Mouse (Mus musculus): ENCODE data around the gene Lactb.

The Lactb gene

GRCm38 (mm10) chr9:66925853-66926252, 49.4 kb downstream of the Lactb start:
- Histone ChIP-seq H3K9me3 (ENCODE audit: low read length) (no peaks in the 10 kb centered on the region), H3K4me3 (replicated peaks; ENCODE audit: low read length) (no peak overlapping the region), H3K36me3 (ENCODE audit: insufficient read depth, low read length) (no peaks in the 10 kb centered on the region), H3K27me3 (ENCODE audit: insufficient read depth, low read length) (peaks cover 3% of the 10 kb centered on the region; the same call in 1 of the 2 replicates), H3K4me1 (replicated peaks; ENCODE audit: low read depth, low read length) (no peaks in the 10 kb centered on the region)
- TF ChIP-seq POU5F1 (IDR thresholded peaks at IDR 0.05; ENCODE audit: borderline replicate concordance, low read length) (no peak), NANOG (IDR thresholded peaks at IDR 0.05; ENCODE audit: borderline replicate concordance, low read length) (no peak), CTCF (conservative IDR thresholded peaks at IDR 0.05; ENCODE audit: low read length) (no peak)

DNA sequence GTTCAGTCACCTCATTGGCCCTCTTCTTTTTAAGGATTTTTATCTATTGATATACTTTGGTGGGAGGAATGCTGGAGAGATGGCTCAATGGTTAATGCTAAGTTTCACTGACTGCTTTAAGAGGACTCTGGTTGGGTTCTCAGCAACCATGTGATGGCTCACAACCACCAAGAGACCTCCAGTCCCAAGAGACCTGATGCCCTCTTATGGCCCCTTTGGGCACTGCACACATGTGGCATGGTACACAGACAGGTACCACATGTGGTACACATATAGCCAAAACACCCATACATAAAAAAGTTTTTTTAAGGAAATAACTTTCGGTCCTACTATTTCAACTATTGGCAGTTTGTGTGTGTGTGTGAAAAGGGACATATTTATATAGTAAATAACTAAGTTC, 53.2 kb downstream of the Lactb start:
- Histone ChIP-seq H3K4me1 (replicated peaks; ENCODE audit: low read depth, low read length) (peaks cover 7% of the 10 kb centered on the region), H3K27me3 (ENCODE audit: insufficient read depth, low read length) (peaks cover 26% of the 10 kb centered on the region), H3K4me3 (replicated peaks; ENCODE audit: low read length) (no peak overlapping the region), H3K9me3 (ENCODE audit: low read length) (no peaks in the 10 kb centered on the region), H3K36me3 (ENCODE audit: insufficient read depth, low read length) (no peaks in the 10 kb centered on the region)
- no peak for TF ChIP-seq POU5F1 (IDR thresholded peaks at IDR 0.05; ENCODE audit: borderline replicate concordance, low read length)
- TF ChIP-seq CTCF (conservative IDR thresholded peaks at IDR 0.05; ENCODE audit: low read length): peak; percentile 43

DNA sequence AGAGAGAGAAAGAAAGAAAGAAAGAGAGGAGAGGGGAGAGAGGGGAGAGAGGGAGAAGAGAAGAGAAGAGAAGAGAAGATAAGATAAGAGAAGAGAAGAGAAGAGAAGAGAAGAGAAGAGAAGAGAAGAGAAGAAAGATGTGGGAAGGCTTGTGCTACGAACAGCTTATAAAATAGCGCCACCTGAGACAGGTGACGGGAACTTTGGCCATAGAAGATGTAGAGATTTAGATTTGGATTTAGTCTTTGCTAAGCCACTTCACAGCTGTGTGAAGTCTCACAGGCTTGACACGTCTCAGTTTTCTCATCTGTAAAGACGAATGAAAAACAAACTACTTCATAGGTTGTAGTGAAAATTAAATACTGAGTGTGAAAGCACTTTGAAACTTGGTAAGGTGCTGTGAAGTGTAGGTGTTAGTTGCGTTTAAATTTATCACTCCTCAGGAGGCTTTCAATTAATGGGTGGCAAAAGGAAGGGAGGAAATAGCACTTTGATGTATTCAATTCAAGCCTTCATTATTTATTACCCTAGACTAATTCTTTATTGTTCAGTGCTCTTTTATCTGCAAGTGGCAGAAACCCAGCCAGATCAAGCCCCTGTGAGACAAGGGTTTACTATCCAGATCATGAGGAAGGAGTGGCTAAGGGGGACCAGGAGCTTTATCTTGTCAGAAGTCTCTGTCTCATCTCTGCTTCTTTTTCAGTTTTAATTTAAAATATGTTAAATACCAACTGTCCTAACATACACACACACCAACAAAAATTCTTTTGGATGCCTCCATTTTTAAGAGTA, 54.6 kb downstream of the Lactb start:
- no peaks in the 10 kb centered on the region for H3K36me3 ChIP-seq (ENCODE audit: insufficient read depth, low read length)
- peaks cover 7% of the 10 kb centered on the region for H3K4me1 ChIP-seq (replicated peaks; ENCODE audit: low read depth, low read length)
- H3K4me3 ChIP-seq (replicated peaks; ENCODE audit: low read length): no peak overlapping the region
- H3K27me3 ChIP-seq (ENCODE audit: insufficient read depth, low read length): peaks cover 29% of the 10 kb centered on the region
- TF ChIP-seq CTCF (conservative IDR thresholded peaks at IDR 0.05; ENCODE audit: low read length): no peak
- TF ChIP-seq POU5F1 (IDR thresholded peaks at IDR 0.05; ENCODE audit: borderline replicate concordance, low read length): no peak
- no peak for TF ChIP-seq NANOG (IDR thresholded peaks at IDR 0.05; ENCODE audit: borderline replicate concordance, low read length)
- H3K9me3 ChIP-seq (ENCODE audit: low read length): no peaks in the 10 kb centered on the region

DNA sequence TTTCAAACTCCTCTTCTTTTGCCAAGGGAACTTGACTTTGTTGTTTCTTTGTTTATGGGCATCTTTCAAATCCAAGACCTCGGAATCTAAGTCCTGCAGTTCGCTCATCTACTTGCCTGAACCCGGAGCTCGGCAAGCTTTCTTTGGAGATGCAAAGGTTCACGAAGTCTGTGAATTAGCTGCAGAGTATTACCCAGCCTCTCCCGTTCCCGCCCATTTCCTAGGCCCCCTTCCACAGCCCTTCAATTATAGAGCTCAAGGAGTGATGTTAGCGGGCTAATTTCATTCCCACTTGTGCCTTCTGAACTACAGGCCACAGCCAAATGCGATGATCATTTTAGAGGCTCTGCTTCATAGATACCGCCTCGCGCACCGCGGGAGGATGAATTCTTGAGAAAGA, 55.3 kb downstream of the Lactb start:
- TF ChIP-seq CTCF (conservative IDR thresholded peaks at IDR 0.05; ENCODE audit: low read length) (no peak), POU5F1 (IDR thresholded peaks at IDR 0.05; ENCODE audit: borderline replicate concordance, low read length) (no peak), NANOG (IDR thresholded peaks at IDR 0.05; ENCODE audit: borderline replicate concordance, low read length) (no peak)
- H3K4me3 ChIP-seq (replicated peaks; ENCODE audit: low read length): peak overlapping the region; percentile 96
- H3K9me3 ChIP-seq (ENCODE audit: low read length): no peaks in the 10 kb centered on the region
- H3K36me3 ChIP-seq (ENCODE audit: insufficient read depth, low read length): no peaks in the 10 kb centered on the region
- peaks cover 29% of the 10 kb centered on the region for H3K27me3 ChIP-seq (ENCODE audit: insufficient read depth, low read length)
- H3K4me1 ChIP-seq (replicated peaks; ENCODE audit: low read depth, low read length): peaks cover 11% of the 10 kb centered on the region

DNA sequence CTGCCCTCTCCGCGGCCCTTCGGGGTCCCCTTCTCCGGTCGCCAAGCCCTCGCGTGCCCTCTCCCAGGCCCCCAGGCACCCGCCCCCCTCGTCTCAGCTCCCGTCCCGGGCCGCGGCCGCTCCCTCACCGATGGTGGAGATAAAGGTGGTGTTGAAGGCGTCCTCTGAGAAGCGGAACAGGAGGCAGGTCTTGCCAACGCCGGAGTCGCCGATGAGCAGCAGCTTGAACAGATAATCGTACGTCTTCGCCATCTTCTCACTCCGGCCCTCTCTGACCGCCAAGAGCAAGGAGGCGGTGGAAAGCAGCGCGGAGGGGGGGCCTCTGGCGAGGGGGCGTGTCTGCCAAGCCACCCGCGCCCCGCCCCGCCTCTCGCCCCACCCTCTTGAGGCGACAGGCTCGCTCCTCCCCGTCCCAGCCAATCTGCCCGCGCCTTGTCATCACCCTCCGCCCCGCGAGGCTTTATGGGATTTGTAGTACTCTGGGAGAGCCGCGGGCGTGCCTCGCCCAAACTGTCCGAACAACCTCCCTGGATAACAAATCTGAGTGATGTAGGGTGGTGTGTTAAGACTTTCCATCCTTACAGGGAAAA, 55.8 kb downstream of the Lactb start, which contains the start of gene Rab8b:
TSS of gene Rab8b (minus strand) at position 306 of the 590 bp plus-strand sequence.
- H3K4me3 ChIP-seq (replicated peaks; ENCODE audit: low read length): peak within 1 kb of the TSS; percentile 96
- H3K4me1 ChIP-seq (replicated peaks; ENCODE audit: low read depth, low read length): peaks cover 11% of the 10 kb centered on the region
- TF ChIP-seq NANOG (IDR thresholded peaks at IDR 0.05; ENCODE audit: borderline replicate concordance, low read length): no peak
- TF ChIP-seq POU5F1 (IDR thresholded peaks at IDR 0.05; ENCODE audit: borderline replicate concordance, low read length): no peak
- TF ChIP-seq CTCF (conservative IDR thresholded peaks at IDR 0.05; ENCODE audit: low read length): no peak
- peaks cover 29% of the 10 kb centered on the region for H3K27me3 ChIP-seq (ENCODE audit: insufficient read depth, low read length)
- no peaks in the 10 kb centered on the region for H3K36me3 ChIP-seq (ENCODE audit: insufficient read depth, low read length)
- no peaks in the 10 kb centered on the region for H3K9me3 ChIP-seq (ENCODE audit: low read length)

GRCm38 (mm10) chr9:66918672-66919330, 56.5 kb downstream of the Lactb start:
- TF ChIP-seq NANOG (IDR thresholded peaks at IDR 0.05; ENCODE audit: borderline replicate concordance, low read length): no peak
- Histone ChIP-seq H3K36me3 (ENCODE audit: insufficient read depth, low read length) (no peaks in the 10 kb centered on the region), H3K4me3 (replicated peaks; ENCODE audit: low read length) (peak overlapping the region; percentile 96), H3K9me3 (ENCODE audit: low read length) (no peaks in the 10 kb centered on the region), H3K27me3 (ENCODE audit: insufficient read depth, low read length) (peaks cover 29% of the 10 kb centered on the region), H3K4me1 (replicated peaks; ENCODE audit: low read depth, low read length) (peaks cover 16% of the 10 kb centered on the region)

DNA sequence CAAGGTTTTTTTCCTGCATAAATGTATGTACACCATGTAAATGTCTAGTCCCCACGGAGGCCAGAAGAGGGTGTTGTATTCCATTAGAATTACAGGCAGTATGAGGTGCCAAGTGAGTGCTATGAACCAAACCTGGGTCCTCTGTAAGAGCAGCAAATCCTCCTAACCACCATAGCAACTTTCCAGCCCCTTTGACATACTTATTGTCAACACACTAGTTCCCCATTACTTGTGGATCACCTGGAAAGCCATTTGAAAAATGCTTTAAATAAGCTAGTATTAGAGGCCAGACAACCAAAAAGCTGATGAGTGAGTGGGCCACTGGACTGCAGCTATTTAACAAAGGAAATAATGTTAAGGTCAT, 57.4 kb downstream of the Lactb start:
- Histone ChIP-seq H3K4me1 (replicated peaks; ENCODE audit: low read depth, low read length) (peaks cover 24% of the 10 kb centered on the region), H3K27me3 (ENCODE audit: insufficient read depth, low read length) (peaks cover 29% of the 10 kb centered on the region), H3K4me3 (replicated peaks; ENCODE audit: low read length) (no peak overlapping the region), H3K9me3 (ENCODE audit: low read length) (no peaks in the 10 kb centered on the region), H3K36me3 (ENCODE audit: insufficient read depth, low read length) (no peaks in the 10 kb centered on the region)
- TF ChIP-seq POU5F1 (IDR thresholded peaks at IDR 0.05; ENCODE audit: borderline replicate concordance, low read length) (no peak), CTCF (conservative IDR thresholded peaks at IDR 0.05; ENCODE audit: low read length) (no peak), NANOG (IDR thresholded peaks at IDR 0.05; ENCODE audit: borderline replicate concordance, low read length) (no peak)

- H3K4me1 ChIP-seq (replicated peaks; ENCODE audit: low read depth, low read length): peaks cover 29% of the 10 kb centered on the region
- H3K27me3 ChIP-seq (ENCODE audit: insufficient read depth, low read length): peaks cover 29% of the 10 kb centered on the region
- TF ChIP-seq CTCF (conservative IDR thresholded peaks at IDR 0.05; ENCODE audit: low read length) (no peak), NANOG (IDR thresholded peaks at IDR 0.05; ENCODE audit: borderline replicate concordance, low read length) (no peak), POU5F1 (IDR thresholded peaks at IDR 0.05; ENCODE audit: borderline replicate concordance, low read length) (no peak)
- no peaks in the 10 kb centered on the region for H3K9me3 ChIP-seq (ENCODE audit: low read length)
- H3K36me3 ChIP-seq (ENCODE audit: insufficient read depth, low read length): no peaks in the 10 kb centered on the region
- H3K4me3 ChIP-seq (replicated peaks; ENCODE audit: low read length): no peak overlapping the region
These were observed 57.9 kb downstream of the Lactb start for GRCm38 (mm10) chr9:66917216-66917891.

All from E14TG2a.4 (cell line).